11 mouse cellular contexts compared by ENCODE assay signal in genomic region chr12:37077308-37077707, GRCm38 (mm10). TPM values are rescaled to one million over a fixed set of nuclear protein-coding genes. Genes with fewer than 3 reads are reported as not detected.
DNase-seq lines count a peak whose midpoint lies in the region; ATAC-seq and TF ChIP-seq lines count a peak whose summit lies in the region.
"Had no signal": no experiment of that assay in that cellular context is flagged by ENCODE, and none has a peak within 500 bp of the region (broad histone marks: within the 10 kb centered on the region; RNA-seq: fewer than 3 reads in every experiment).

No protein-coding gene starts in this region.

- 43% methylated on average over 1 of the region's 1 CpGs for WGBS in intestine, postnatal 0 days
- WGBS in intestine, embryonic 15.5 days, result 49% methylated on average over 1 of the region's 1 CpGs
- WGBS in midbrain, embryonic 14.5 days, result 84% methylated on average over 1 of the region's 1 CpGs
- whole genome bisulfite sequencing in midbrain, embryonic 16.5 days, result 77% methylated on average over 1 of the region's 1 CpGs

- H3K27me3 ChIP-seq in intestine, postnatal 0 days (replicated peaks; ENCODE audit: control insufficient read depth, insufficient read depth, low read length), result no peaks in the 10 kb centered on the region
- no peaks in the 10 kb centered on the region for H3K27me3 ChIP-seq in intestine, embryonic 15.5 days (replicated peaks)
- H3K27me3 ChIP-seq in midbrain, embryonic 14.5 days (ENCODE audit: control insufficient read depth, insufficient read depth, low read length), result no peaks in the 10 kb centered on the region
- H3K27me3 ChIP-seq in midbrain, embryonic 16.5 days (ENCODE audit: control insufficient read depth, insufficient read depth, low read depth, low read length), result no peaks in the 10 kb centered on the region
- H3K27me3 ChIP-seq: neural tube, embryonic 15.5 days had no signal

- no peak for ATAC-seq in intestine, postnatal 0 days
- no peak for ATAC-seq in intestine, embryonic 15.5 days
- no peak for ATAC-seq in midbrain, embryonic 14.5 days (ENCODE audit: low FRiP score, low TSS enrichment)
- ATAC-seq in midbrain, embryonic 16.5 days, result no peak
- peak; percentile 54; the same call in 1 of the 2 replicates for ATAC-seq in megakaryocyte progenitor cell, adult 5-6 weeks (replicated peaks; ENCODE audit: poor library complexity)
- ATAC-seq: intestine, embryonic 16.5 days had no signal

- H3K36me3 ChIP-seq in intestine, postnatal 0 days (ENCODE audit: control insufficient read depth, insufficient read depth), result no peaks in the 10 kb centered on the region
- no peaks in the 10 kb centered on the region for H3K36me3 ChIP-seq in intestine, embryonic 15.5 days
- H3K36me3 ChIP-seq in midbrain, embryonic 14.5 days (ENCODE audit: control insufficient read depth, insufficient read depth, low read length), result no peaks in the 10 kb centered on the region
- no peaks in the 10 kb centered on the region for H3K36me3 ChIP-seq in midbrain, embryonic 16.5 days (ENCODE audit: control insufficient read depth, insufficient read depth, low read length)
- H3K36me3 ChIP-seq: neural tube, embryonic 15.5 days had no signal

- H3K4me1 ChIP-seq in intestine, postnatal 0 days (replicated peaks; ENCODE audit: control insufficient read depth, insufficient read depth, low read length), result no peaks in the 10 kb centered on the region
- no peaks in the 10 kb centered on the region for H3K4me1 ChIP-seq in intestine, embryonic 15.5 days (replicated peaks)
- H3K4me1 ChIP-seq in midbrain, embryonic 14.5 days (ENCODE audit: control insufficient read depth, insufficient read depth, low read length), result no peaks in the 10 kb centered on the region
- H3K4me1 ChIP-seq in midbrain, embryonic 16.5 days (ENCODE audit: control insufficient read depth, insufficient read depth, low read length), result no peaks in the 10 kb centered on the region
- H3K4me1 ChIP-seq: neural tube, embryonic 15.5 days had no signal

- no peaks in the 10 kb centered on the region for H3K9me3 ChIP-seq in intestine, postnatal 0 days (ENCODE audit: control insufficient read depth)
- no peaks in the 10 kb centered on the region for H3K9me3 ChIP-seq in intestine, embryonic 15.5 days
- no peaks in the 10 kb centered on the region for H3K9me3 ChIP-seq in midbrain, embryonic 14.5 days (ENCODE audit: control insufficient read depth, low read length)
- H3K9me3 ChIP-seq in midbrain, embryonic 16.5 days (replicated peaks; ENCODE audit: control insufficient read depth, low read length, poor library complexity, severe bottlenecking), result no peaks in the 10 kb centered on the region
- H3K9me3 ChIP-seq: neural tube, embryonic 15.5 days had no signal

- no peak overlapping the region for H3K9ac ChIP-seq in intestine, postnatal 0 days (ENCODE audit: low read depth, low read length)
- no peak overlapping the region for H3K9ac ChIP-seq in intestine, embryonic 15.5 days
- H3K9ac ChIP-seq in midbrain, embryonic 14.5 days (replicated peaks; ENCODE audit: low read length), result no peak overlapping the region
- no peak overlapping the region for H3K9ac ChIP-seq in midbrain, embryonic 16.5 days (ENCODE audit: low read depth, low read length)
- H3K9ac ChIP-seq: neural tube, embryonic 15.5 days had no signal

- H3K27ac ChIP-seq in intestine, postnatal 0 days (ENCODE audit: low read depth, low read length), result no peak overlapping the region
- no peak overlapping the region for H3K27ac ChIP-seq in intestine, embryonic 15.5 days
- no peak overlapping the region for H3K27ac ChIP-seq in midbrain, embryonic 14.5 days (replicated peaks; ENCODE audit: low read depth, low read length)
- no peak overlapping the region for H3K27ac ChIP-seq in midbrain, embryonic 16.5 days (ENCODE audit: low read length)
- H3K27ac ChIP-seq: neural tube, embryonic 15.5 days had no signal

- peak; percentile 62 for TF ChIP-seq CTCF in intestine, postnatal 0 days (IDR thresholded peaks at IDR 0.05; ENCODE audit: low read depth)

- no peak overlapping the region for H3K4me3 ChIP-seq in intestine, postnatal 0 days (ENCODE audit: low read depth, low read length)
- no peak overlapping the region for H3K4me3 ChIP-seq in intestine, embryonic 15.5 days (replicated peaks)
- no peak overlapping the region for H3K4me3 ChIP-seq in midbrain, embryonic 14.5 days (replicated peaks; ENCODE audit: low read depth, low read length)
- H3K4me3 ChIP-seq in midbrain, embryonic 16.5 days (ENCODE audit: low read depth, low read length), result no peak overlapping the region
- H3K4me3 ChIP-seq: neural tube, embryonic 15.5 days had no signal

- H3K4me2 ChIP-seq in intestine, postnatal 0 days (replicated peaks; ENCODE audit: low read depth), result no peak overlapping the region
- H3K4me2 ChIP-seq in intestine, embryonic 15.5 days (replicated peaks), result no peak overlapping the region
- H3K4me2 ChIP-seq in midbrain, embryonic 14.5 days (ENCODE audit: low read length), result no peak overlapping the region
- H3K4me2 ChIP-seq in midbrain, embryonic 16.5 days (ENCODE audit: low read length), result no peak overlapping the region
- H3K4me2 ChIP-seq: neural tube, embryonic 15.5 days had no signal

- DNase-seq in adrenal gland, postnatal 10 days, result peak; percentile 3
- DNase-seq in adrenal gland, postnatal 36 days, result no peak
- DNase-seq in midbrain, embryonic 14.5 days, result peak; percentile 8
- DNase-seq in retina, postnatal 1 day, result no peak

RNA-seq across cellular contexts. Expression of gene Meox2, which starts 31.0 kb away (rescaled TPM):
- 10 to 100 TPM; 13.6 to 20.4 TPM for total RNA-seq in adrenal gland, postnatal 10 days (2021)
- total RNA-seq in adrenal gland, postnatal 36 days (2021), result 1 to 10 TPM; 1.5 to 1.9 TPM
- polyA plus RNA-seq in intestine, postnatal 0 days (2015; fragmentation: Nextera tagmentation; extraction: Ambion mirVana), result 1.0 and 1.6 TPM in 2 replicates
- 2.1 and 2.6 TPM in 2 replicates for polyA plus RNA-seq in intestine, embryonic 15.5 days (2015; fragmentation: Nextera tagmentation; extraction: Ambion mirVana)
- 0.49 TPM in 1 of 2 replicates, not detected in the other for polyA plus RNA-seq in midbrain, embryonic 14.5 days (2014; fragmentation: Nextera tagmentation; extraction: Ambion mirVana)
- polyA plus RNA-seq in midbrain, embryonic 16.5 days (2015; fragmentation: Nextera tagmentation; extraction: Ambion mirVana), result 0.08 and 0.14 TPM in 2 replicates
- not detected in 2 replicates for total RNA-seq in megakaryocyte progenitor cell, adult 5-6 weeks (2015)
- not detected in 2 replicates for total RNA-seq in megakaryocyte progenitor cell, adult 5-6 weeks (2017)
- total RNA-seq: left cerebral cortex, postnatal 10 days had no signal

Comparison
In these comparisons a context has a peak if more than half of its experiments do, and no peak if none do; other contexts are left out.
1. DNase-seq: peak in adrenal gland, postnatal 10 days (single experiment) and midbrain, embryonic 14.5 days (single experiment); none in adrenal gland, postnatal 36 days (0 of 2) and retina, postnatal 1 day (single experiment).